Mouse (Mus musculus) liver, embryonic 16.5 days (tissue): Measurements from ENCODE around the gene Adprhl1. TPM values are rescaled to one million over a fixed set of nuclear protein-coding genes. Genes with fewer than 3 reads are reported as not detected.

ENCODE experiments used
- ATAC-seq: fragments of 200-750 bp; cut with Nextera tagmentation; 2 replicates; pipeline ENCODE4 v1.8.0; 2017; ENCODE audit warnings: low read depth, mild to moderate bottlenecking, moderate number of reproducible peaks, moderate library complexity
- H3K27ac ChIP-seq: fragments of 300-500 bp; sonication (generic); 2 replicates; pipeline ENCODE4 v1.5.1; 2014; ENCODE audit warnings: mild to moderate bottlenecking, low read length
- H3K27me3 ChIP-seq: fragments of 300-500 bp; sonication (generic); 2 replicates; pipeline ENCODE4 v1.6.1; 2014; ENCODE audit warnings: low read depth, low read length, mixed read lengths; ENCODE audit not compliant: control insufficient read depth, insufficient read depth
- H3K36me3 ChIP-seq: fragments of 300-500 bp; sonication (generic); 2 replicates; pipeline ENCODE4 v1.6.1; 2014; ENCODE audit warnings: mild to moderate bottlenecking; ENCODE audit not compliant: control insufficient read depth, insufficient read depth
- H3K4me1 ChIP-seq: fragments of 300-500 bp; sonication (generic); 2 replicates; pipeline ENCODE4 v1.6.1; 2014; ENCODE audit warnings: low read depth, low read length, mixed read lengths; ENCODE audit not compliant: control insufficient read depth
- H3K4me2 ChIP-seq: fragments of 300-500 bp; sonication (generic); 2 replicates; pipeline ENCODE4 v1.6.1; 2014; ENCODE audit warnings: low read depth, low read length, mixed read lengths
- H3K4me3 ChIP-seq: fragments of 300-500 bp; sonication (generic); 2 replicates; pipeline ENCODE4 v1.5.1; 2014; ENCODE audit warnings: low read depth, mild to moderate bottlenecking, low read length
- H3K9ac ChIP-seq: fragments of 300-500 bp; sonication (generic); 2 replicates; pipeline ENCODE4 v1.6.1; 2014; ENCODE audit warnings: low read depth, low read length
- H3K9me3 ChIP-seq: fragments of 300-500 bp; sonication (generic); replicated peaks from 2 replicates; pipeline ENCODE4 v1.6.1; 2016; ENCODE audit warnings: low read length; ENCODE audit not compliant: control insufficient read depth
- WGBS: fragments of 180-500 bp; shearing (Covaris S2); extraction: QIAGEN DNeasy Blood & Tissue Kit; methylation state at CpG from one replicate; pipeline ENCODE4 v1.1.7; 2014; ENCODE audit not compliant: insufficient replicate concordance; 5-methylcytosine and 5-hydroxymethylcytosine counted together
- polyA plus RNA-seq: library from polyadenylated mRNA; unstranded; fragments of >200 nt; fragmentation: Nextera tagmentation; extraction: Ambion mirVana; gene quantifications from 2 replicates; pipeline ENCODE4 v1.2.1, GENCODE M21; 2015

Gene Adprhl1
- polyA plus RNA-seq, 1 experiment from 2014 or later: 0.77 TPM

DNA sequence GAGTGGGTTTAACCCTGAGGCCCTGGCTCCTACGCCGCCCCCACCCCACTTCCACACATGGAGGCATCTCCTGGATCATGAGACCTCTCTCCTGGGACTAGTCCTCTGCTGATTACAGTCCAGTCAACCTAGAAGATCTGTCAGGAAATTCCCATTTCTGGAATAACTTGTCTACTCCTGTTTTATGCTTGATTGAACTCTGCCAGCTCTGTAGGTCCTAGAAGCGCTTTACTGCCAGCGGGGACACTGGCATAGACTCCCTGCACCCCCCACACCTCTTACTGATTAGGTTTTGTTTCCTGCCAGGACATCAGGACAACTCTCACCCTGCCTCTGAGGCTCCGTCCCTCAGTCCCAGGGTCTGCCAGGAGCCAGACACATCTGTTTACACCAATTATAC, 56.5 kb downstream of the Adprhl1 start:
- H3K9me3 ChIP-seq: no peaks in the 10 kb centered on the region

DNA sequence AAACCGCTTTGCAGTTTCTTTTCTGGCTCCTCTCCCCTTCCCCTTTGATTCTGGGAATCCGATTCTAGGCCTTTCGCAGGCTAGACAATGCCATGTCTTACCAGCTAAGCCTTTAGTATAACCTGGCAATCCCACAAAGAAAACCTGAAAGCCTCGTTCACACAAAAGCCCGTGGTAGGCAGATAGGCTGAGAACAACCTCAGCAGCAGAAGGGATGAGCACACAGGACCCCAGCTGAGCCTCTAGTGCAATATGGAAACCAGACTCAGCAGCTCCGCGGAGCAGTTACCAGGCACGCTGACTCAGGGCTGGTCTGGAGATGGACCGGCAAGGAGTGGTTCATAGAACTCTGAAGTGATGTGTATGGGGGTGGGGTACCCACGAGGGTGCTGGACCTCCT, 59.1 kb downstream of the Adprhl1 start:
- Histone ChIP-seq H3K4me1 (peaks cover 8% of the 10 kb centered on the region), H3K9me3 (no peaks in the 10 kb centered on the region), H3K9ac (no peak overlapping the region), H3K36me3 (no peaks in the 10 kb centered on the region), H3K27ac (no peak overlapping the region), H3K27me3 (0 out of 2 replicates have a peak, but pooled peaks cover 2% of the 10 kb centered on the region), H3K4me3 (no peak overlapping the region), H3K4me2 (no peak overlapping the region)
- 60% methylated on average over 10 of the region's 10 CpGs for WGBS
- ATAC-seq: no peak

More for the DNA sequence above, 56.5 kb downstream of the Adprhl1 start:
- Histone ChIP-seq H3K36me3 (no peaks in the 10 kb centered on the region), H3K9ac (no peak overlapping the region), H3K4me1 (peaks cover 12% of the 10 kb centered on the region), H3K27ac (no peak overlapping the region), H3K27me3 (peaks cover 3% of the 10 kb centered on the region; the same call in 1 of the 2 replicates), H3K4me2 (no peak overlapping the region), H3K4me3 (no peak overlapping the region)
- WGBS: 79% methylated on average over 5 of the region's 5 CpGs
- ATAC-seq: no peak

DNA sequence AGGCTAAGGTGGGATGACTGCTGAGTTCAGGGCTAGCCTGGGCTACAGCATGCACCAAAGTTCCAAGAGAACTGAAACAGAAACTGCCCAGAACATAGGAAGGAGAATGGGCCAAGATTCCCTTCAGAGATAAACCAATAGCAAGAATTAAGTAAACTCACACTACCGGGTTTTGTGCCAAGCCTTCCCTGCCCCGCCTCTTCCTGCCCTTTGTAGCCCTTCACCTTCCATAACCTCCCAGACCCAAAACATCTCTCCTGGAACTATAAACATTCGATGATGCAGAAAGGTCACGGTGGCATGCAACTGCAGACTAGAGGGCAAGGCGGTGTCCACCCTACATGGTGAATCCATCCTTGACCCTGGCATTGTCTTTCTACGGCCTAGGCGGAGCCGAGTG, 63.7 kb downstream of the Adprhl1 start:
- H3K4me2 ChIP-seq: no peak overlapping the region
- no peak overlapping the region for H3K9ac ChIP-seq
- WGBS: 84% methylated on average over 8 of the region's 8 CpGs
- H3K4me3 ChIP-seq: no peak overlapping the region
- H3K27ac ChIP-seq: no peak overlapping the region
- no peaks in the 10 kb centered on the region for H3K27me3 ChIP-seq
- ATAC-seq: no peak
- no peaks in the 10 kb centered on the region for H3K4me1 ChIP-seq
- no peaks in the 10 kb centered on the region for H3K36me3 ChIP-seq
- H3K9me3 ChIP-seq: no peaks in the 10 kb centered on the region

DNA sequence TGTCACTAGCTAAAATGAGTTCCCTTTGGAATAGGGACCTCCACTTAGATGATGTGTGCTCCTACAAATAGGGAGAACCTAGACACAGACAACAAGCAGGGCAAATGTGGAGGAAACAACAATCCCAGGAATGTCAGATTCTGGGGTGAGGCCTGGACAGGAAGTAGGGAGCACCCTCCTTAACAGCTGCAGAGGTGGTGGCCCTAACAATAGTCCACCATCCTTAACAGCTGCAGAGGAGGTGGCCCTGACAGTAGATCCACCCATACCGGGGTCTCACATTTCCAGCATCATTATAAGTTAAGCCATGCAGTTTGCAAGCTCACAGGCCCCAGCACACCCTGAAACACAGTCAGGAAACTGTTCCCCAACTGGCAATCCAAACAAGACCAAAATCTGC, 65.1 kb downstream of the Adprhl1 start:
- Histone ChIP-seq H3K4me2 (no peak overlapping the region), H3K9me3 (no peaks in the 10 kb centered on the region), H3K27me3 (no peaks in the 10 kb centered on the region), H3K4me1 (no peaks in the 10 kb centered on the region), H3K4me3 (no peak overlapping the region), H3K27ac (no peak overlapping the region), H3K36me3 (no peaks in the 10 kb centered on the region), H3K9ac (no peak overlapping the region)
- no peak for ATAC-seq
- WGBS: 83% methylated on average over 1 of the region's 1 CpGs

DNA sequence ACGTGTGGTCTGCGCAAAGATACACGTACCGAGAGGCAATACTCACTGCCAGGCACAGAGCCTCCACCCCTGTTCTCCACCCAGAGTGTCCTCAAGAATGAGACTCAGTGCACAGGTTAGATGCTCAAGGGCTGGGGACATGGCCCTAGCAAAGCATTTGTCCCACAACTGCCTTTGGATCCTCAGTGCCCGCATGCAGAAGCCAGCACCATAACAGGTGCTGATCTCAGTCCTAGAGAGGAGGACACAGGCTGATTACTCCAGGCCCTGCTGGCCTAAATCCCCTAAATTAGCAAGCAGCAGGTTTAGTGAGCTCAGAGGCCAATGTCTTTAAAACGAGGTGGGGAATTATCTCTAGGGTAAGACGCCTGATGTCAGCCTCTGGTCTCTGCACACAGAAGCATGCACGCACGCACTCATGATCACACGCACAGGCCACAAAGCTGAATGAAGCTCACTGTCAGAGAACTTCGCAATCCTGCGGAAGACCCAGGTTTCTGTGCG, 65.9 kb downstream of the Adprhl1 start:
- Histone ChIP-seq H3K27ac (no peak overlapping the region), H3K9ac (no peak overlapping the region), H3K4me2 (no peak overlapping the region), H3K27me3 (no peaks in the 10 kb centered on the region), H3K4me1 (no peaks in the 10 kb centered on the region), H3K36me3 (no peaks in the 10 kb centered on the region), H3K4me3 (no peak overlapping the region), H3K9me3 (no peaks in the 10 kb centered on the region)
- WGBS: 80% methylated on average over 13 of the region's 13 CpGs
- ATAC-seq: no peak

DNA sequence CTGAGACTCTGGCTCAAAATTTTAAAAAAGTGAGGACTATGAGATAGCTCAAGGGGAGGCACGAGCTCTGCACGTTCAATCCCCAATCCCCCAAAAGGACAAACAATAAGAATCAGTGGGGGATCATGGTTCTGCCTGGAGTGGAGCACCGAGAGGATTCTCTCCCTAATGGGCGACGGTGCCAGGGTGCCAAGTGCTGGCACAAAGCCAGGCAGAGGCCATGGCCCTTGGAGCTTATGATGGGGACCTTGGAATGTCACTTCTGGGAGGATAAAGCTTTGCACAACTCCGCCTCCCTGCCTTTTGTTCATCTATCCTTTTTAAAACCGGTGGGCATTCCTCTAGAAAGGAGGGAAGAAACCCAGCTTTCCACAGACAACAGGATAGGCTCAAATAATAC, 66.3 kb downstream of the Adprhl1 start:
- Histone ChIP-seq H3K27me3 (no peaks in the 10 kb centered on the region), H3K4me2 (no peak overlapping the region), H3K36me3 (no peaks in the 10 kb centered on the region), H3K27ac (no peak overlapping the region), H3K4me3 (no peak overlapping the region), H3K9ac (no peak overlapping the region), H3K9me3 (no peaks in the 10 kb centered on the region), H3K4me1 (no peaks in the 10 kb centered on the region)
- WGBS: 63% methylated on average over 7 of the region's 7 CpGs
- no peak for ATAC-seq

DNA sequence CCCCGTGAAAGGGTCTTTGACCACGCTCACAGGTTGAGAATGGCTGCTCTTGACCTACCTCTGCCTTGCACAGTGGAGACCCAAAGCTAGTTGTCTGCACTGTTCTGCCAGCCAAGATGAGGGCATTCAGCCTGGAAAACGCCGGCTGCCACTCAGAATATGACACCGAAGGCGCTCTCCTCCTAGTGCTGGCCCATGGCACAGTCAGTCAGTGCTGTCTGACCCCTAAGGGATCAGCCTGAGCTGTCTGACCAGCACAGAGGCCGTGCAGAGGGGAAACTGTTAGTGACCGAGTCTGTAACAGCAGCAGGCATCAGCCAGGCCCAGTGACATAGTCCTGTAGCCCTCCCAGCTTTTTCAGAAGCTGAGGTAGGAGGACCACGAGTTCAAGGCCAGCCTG, 66.7 kb downstream of the Adprhl1 start:
- H3K4me2 ChIP-seq: no peak overlapping the region
- no peaks in the 10 kb centered on the region for H3K4me1 ChIP-seq
- H3K9me3 ChIP-seq: no peaks in the 10 kb centered on the region
- ATAC-seq: no peak
- no peak overlapping the region for H3K4me3 ChIP-seq
- no peak overlapping the region for H3K9ac ChIP-seq
- WGBS: 69% methylated on average over 9 of the region's 9 CpGs
- H3K36me3 ChIP-seq: no peaks in the 10 kb centered on the region
- H3K27me3 ChIP-seq: no peaks in the 10 kb centered on the region
- no peak overlapping the region for H3K27ac ChIP-seq

DNA sequence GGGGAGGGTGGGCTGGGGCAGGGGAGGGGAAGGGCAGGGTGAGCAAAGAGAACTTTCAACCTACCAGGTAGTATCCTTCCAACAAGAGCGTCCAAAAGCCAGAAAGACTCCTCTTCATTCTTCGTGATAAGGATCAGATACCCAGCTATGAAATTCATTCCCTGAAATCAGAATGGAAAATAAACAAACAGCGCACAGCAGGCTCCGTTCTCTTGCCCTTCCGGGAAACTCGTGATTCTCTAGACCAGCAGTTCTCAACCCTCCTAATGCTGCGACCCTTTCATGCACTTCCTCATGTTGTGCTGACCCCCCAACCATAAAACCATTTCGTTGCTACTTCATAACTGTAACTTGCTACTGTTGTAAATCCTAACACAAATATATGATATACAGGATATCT, 67.1 kb downstream of the Adprhl1 start:
- WGBS: 64% methylated on average over 8 of the region's 8 CpGs
- Histone ChIP-seq H3K4me3 (no peak overlapping the region), H3K9ac (no peak overlapping the region), H3K4me2 (no peak overlapping the region), H3K27ac (no peak overlapping the region), H3K27me3 (no peaks in the 10 kb centered on the region), H3K36me3 (no peaks in the 10 kb centered on the region), H3K9me3 (no peaks in the 10 kb centered on the region), H3K4me1 (no peaks in the 10 kb centered on the region)
- no peak for ATAC-seq

DNA sequence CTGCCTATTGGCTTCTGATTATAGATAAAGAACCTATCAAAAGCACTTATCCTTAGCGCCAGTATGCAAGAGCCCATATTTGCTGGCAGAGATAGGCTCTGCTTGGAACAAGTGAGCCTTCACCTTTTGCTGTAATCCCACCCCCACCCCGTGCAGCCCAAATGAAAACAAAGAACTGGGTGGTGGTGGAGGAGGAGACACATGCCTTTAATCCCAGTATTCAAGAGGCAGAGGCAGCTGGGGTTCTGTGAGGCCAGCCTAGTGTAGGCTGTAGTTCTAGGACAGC, 72.3 kb downstream of the Adprhl1 start:
- H3K4me3 ChIP-seq: no peak overlapping the region
- H3K27ac ChIP-seq: no peak overlapping the region
- ATAC-seq: 0 out of 2 replicates have a peak, but pooled peaks have one; percentile 40
- H3K27me3 ChIP-seq: no peaks in the 10 kb centered on the region
- peaks cover 4% of the 10 kb centered on the region; the same call in 1 of the 2 replicates for H3K4me1 ChIP-seq
- no peak overlapping the region for H3K4me2 ChIP-seq
- 24% methylated on average over 2 of the region's 2 CpGs for WGBS
- H3K9ac ChIP-seq: no peak overlapping the region
- no peaks in the 10 kb centered on the region for H3K9me3 ChIP-seq
- peaks cover 3% of the 10 kb centered on the region; the same call in 1 of the 2 replicates for H3K36me3 ChIP-seq
